Mouse (Mus musculus) liver, embryonic 13.5 days (tissue): ENCODE data around the gene Hivep3. TPM values are rescaled to one million over a fixed set of nuclear protein-coding genes. Genes with fewer than 3 reads are reported as not detected.

Experiments used
- ATAC-seq: fragments of 200-750 bp; cut with Nextera tagmentation; 2 replicates; pipeline ENCODE4 v1.8.0; 2017; ENCODE audit warnings: low read depth, mild to moderate bottlenecking, moderate number of reproducible peaks, moderate library complexity
- DNase-seq: peaks from one replicate; pipeline ENCODE4 v3.0.0; 2022
- H3K27ac ChIP-seq: fragments of 300-500 bp; sonication (generic); 2 replicates; pipeline ENCODE4 v1.5.1; 2015; ENCODE audit warnings: moderate library complexity, mild to moderate bottlenecking, inconsistent platforms
- H3K27me3 ChIP-seq: fragments of 300-500 bp; sonication (generic); 2 replicates; pipeline ENCODE4 v1.6.1; 2015; ENCODE audit warnings: mild to moderate bottlenecking, inconsistent platforms
- H3K36me3 ChIP-seq: fragments of 300-500 bp; sonication (generic); 2 replicates; pipeline ENCODE4 v1.6.1; 2015; ENCODE audit warnings: mild to moderate bottlenecking, inconsistent platforms
- H3K4me1 ChIP-seq: fragments of 300-500 bp; sonication (generic); replicated peaks from 2 replicates; pipeline ENCODE4 v1.6.1; 2015; ENCODE audit warnings: inconsistent platforms
- H3K4me2 ChIP-seq: fragments of 300-500 bp; sonication (generic); 2 replicates; pipeline ENCODE4 v1.6.1; 2015; ENCODE audit warnings: inconsistent platforms, mild to moderate bottlenecking, moderate library complexity
- H3K4me3 ChIP-seq: fragments of 300-500 bp; sonication (generic); replicated peaks from 2 replicates; pipeline ENCODE4 v1.5.1; 2015; ENCODE audit warnings: mild to moderate bottlenecking, inconsistent platforms
- H3K9ac ChIP-seq: fragments of 300-500 bp; sonication (generic); 2 replicates; pipeline ENCODE4 v1.6.1; 2015; ENCODE audit warnings: mild to moderate bottlenecking, inconsistent platforms
- H3K9me3 ChIP-seq: fragments of 300-500 bp; sonication (generic); replicated peaks from 2 replicates; pipeline ENCODE4 v1.6.1; 2016; ENCODE audit warnings: inconsistent platforms
- WGBS: fragments of 180-500 bp; shearing (Covaris S2); methylation state at CpG from one replicate; pipeline ENCODE4 v1.1.7; 2015; ENCODE audit not compliant: insufficient replicate concordance; 5-methylcytosine and 5-hydroxymethylcytosine counted together
- polyA plus RNA-seq: library from polyadenylated mRNA; unstranded; fragments of >200 nt; fragmentation: Nextera tagmentation; extraction: Ambion mirVana; gene quantifications from 2 replicates; pipeline ENCODE4 v1.2.1, GENCODE M21; 2015

Gene Hivep3
- polyA plus RNA-seq, 1 experiment from 2014 or later, result 2.1 TPM

DNA sequence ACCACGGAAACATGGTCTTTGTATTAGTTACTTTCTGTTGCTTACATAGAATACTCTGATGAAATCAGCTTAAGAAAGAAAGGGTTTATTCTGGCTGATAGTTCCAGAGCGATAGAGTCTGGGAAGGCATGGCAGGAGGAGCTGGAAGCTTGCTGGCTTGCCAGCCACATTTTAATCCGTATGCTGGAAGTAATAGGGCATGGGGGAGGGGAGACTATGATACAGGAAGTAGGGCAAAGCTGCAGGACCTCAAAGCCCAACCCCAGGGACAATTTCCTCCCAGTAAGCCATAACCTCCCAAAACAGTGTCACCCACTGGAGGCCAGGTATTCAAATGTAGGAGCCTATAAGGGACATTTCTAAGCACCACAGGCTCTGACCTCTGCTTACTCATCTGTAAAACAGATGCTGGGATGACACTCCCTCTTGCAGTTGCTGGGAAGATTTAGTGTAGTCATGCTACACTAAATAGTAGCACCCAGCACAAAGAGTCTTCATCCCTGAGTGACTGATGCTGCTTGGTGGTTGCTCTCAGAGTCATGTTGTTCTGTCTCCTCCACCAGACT is 112.1 kb downstream of the Hivep3 start:
- ATAC-seq, result no peak
- WGBS, result 57% methylated on average over 3 of the region's 3 CpGs
- no peaks in the 10 kb centered on the region for H3K4me1 ChIP-seq

DNA sequence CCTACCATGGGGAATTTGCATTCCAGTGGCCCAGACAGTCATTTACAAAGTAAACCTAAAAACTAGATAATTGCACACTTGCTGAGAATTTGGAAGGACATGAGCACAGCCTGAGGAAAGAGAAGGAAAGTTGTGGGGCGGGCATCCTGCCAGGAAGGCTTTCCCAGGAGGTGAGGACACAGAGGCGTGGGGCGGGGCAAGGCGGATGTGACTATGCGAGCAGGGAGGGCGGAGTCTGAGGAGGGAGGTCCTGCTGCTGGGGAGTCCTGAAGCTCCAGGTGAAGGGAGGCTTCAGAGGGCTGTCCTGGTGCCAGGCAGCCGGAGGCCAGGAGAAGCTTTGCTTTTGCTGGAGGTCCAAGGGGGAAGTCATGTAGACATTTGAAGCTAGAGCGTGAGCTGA is 118.9 kb downstream of the Hivep3 start:
- ATAC-seq, result no peak
- DNase-seq, result no peak
- Histone ChIP-seq H3K27ac (no peak overlapping the region), H3K4me3 (no peak overlapping the region), H3K4me2 (no peak overlapping the region), H3K9ac (no peak overlapping the region), H3K4me1 (no peaks in the 10 kb centered on the region), H3K9me3 (no peaks in the 10 kb centered on the region), H3K27me3 (no peaks in the 10 kb centered on the region), H3K36me3 (no peaks in the 10 kb centered on the region)
- 46% methylated on average over 8 of the region's 8 CpGs for WGBS

More for the DNA sequence above, 112.1 kb downstream of the Hivep3 start:
- H3K36me3 ChIP-seq, result no peaks in the 10 kb centered on the region
- H3K9me3 ChIP-seq, result no peaks in the 10 kb centered on the region
- H3K27me3 ChIP-seq, result no peaks in the 10 kb centered on the region
- H3K9ac ChIP-seq, result no peak overlapping the region
- H3K4me2 ChIP-seq, result no peak overlapping the region
- no peak overlapping the region for H3K27ac ChIP-seq
- no peak for DNase-seq
- no peak overlapping the region for H3K4me3 ChIP-seq

DNA sequence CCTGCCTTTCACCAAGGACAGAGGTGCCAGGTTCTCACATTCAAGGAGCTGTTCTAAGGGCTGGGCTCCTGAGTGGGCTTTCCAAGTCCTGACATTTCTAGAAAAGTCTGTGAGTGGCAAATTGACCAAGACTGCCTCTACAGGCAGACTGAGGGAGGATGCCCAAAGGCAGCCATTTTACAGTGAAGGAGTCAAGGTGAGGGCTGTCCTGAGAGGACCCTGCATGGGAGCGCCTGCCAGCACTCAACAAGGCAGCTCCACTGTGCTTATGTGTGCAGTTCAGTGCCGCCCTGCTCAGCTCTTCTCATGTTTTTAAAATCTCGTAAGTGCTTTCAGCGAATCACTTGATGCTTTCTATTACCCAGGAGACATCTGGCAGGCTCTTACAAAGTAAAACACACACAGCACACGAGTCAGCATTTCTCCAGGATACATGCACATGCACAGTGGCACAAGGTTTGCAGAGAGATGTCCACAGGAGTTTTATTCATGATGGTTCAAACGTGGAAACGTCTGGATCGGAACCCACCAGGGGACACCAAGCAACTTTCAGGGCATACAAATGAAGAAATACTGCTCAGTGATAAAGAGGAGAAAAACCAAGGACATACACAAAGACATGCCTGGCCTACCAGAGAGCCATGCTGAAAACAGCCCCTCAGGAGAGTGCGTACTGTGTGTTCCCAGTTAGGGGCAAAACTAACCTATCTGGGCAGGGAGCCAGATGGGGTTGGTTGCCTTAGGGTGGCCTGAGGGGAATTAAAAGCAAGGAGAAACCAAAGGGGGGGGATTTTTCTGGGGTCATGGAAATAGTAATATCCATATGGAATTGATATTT is 120.9 kb downstream of the Hivep3 start:
- no peaks in the 10 kb centered on the region for H3K27me3 ChIP-seq
- H3K4me2 ChIP-seq, result no peak overlapping the region
- H3K4me3 ChIP-seq, result no peak overlapping the region
- H3K27ac ChIP-seq, result no peak overlapping the region
- H3K4me1 ChIP-seq, result no peaks in the 10 kb centered on the region
- H3K9ac ChIP-seq, result no peak overlapping the region
- WGBS, result 67% methylated on average over 9 of the region's 9 CpGs
- no peaks in the 10 kb centered on the region for H3K9me3 ChIP-seq
- no peak for ATAC-seq
- no peaks in the 10 kb centered on the region for H3K36me3 ChIP-seq
- DNase-seq, result no peak

DNA sequence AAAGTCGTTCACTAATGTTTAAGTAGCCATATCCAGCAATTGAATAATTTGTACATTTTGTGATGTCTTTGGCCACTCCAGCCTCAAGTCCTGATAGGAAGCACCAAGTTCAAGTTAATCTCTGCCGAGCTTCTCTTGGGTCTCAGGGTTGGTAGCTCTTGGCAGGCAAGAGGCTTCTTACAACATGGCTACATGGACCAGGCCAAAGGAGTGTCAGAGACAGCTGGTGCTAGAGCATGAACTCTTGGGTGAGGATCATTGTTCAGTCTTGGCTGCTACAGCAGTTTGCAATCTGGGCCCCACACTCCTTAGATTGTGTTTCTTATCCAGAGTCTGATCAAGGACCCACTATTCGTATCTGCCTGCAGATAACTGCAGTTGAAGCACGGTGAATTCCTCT is 125.9 kb downstream of the Hivep3 start:
- Histone ChIP-seq H3K9ac (no peak overlapping the region), H3K36me3 (no peaks in the 10 kb centered on the region), H3K4me3 (no peak overlapping the region), H3K4me1 (no peaks in the 10 kb centered on the region), H3K27me3 (no peaks in the 10 kb centered on the region), H3K27ac (no peak overlapping the region), H3K9me3 (no peaks in the 10 kb centered on the region), H3K4me2 (no peak overlapping the region)
- WGBS, result 45% methylated on average over 4 of the region's 4 CpGs
- DNase-seq (no peak), ATAC-seq (no peak)

DNA sequence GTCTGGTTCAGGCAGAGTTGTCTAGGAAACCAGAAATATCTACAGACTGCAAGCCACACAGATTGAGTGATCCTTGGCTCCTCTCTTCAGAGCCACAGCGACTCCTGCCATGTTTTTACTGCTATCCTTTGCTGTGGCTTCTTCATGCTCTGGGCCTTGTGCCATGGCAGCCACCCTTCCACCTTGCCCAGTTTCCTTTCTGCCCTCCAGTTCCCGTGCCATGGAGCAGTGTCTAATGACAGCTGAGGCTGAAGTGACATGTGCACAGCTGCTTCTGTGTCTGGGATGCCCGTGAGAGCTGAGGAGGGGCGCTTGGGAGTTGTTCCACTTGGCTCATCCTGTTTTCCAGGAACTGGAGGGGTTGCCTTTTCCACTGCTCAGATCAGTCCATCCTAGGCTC is 127.4 kb downstream of the Hivep3 start:
- H3K9ac ChIP-seq, result no peak overlapping the region
- ATAC-seq (no peak), DNase-seq (no peak)
- H3K4me1 ChIP-seq, result no peaks in the 10 kb centered on the region
- 50% methylated on average over 4 of the region's 4 CpGs for WGBS
- no peak overlapping the region for H3K27ac ChIP-seq
- H3K27me3 ChIP-seq, result no peaks in the 10 kb centered on the region
- H3K4me3 ChIP-seq, result no peak overlapping the region
- no peaks in the 10 kb centered on the region for H3K9me3 ChIP-seq
- no peaks in the 10 kb centered on the region for H3K36me3 ChIP-seq
- H3K4me2 ChIP-seq, result no peak overlapping the region

DNA sequence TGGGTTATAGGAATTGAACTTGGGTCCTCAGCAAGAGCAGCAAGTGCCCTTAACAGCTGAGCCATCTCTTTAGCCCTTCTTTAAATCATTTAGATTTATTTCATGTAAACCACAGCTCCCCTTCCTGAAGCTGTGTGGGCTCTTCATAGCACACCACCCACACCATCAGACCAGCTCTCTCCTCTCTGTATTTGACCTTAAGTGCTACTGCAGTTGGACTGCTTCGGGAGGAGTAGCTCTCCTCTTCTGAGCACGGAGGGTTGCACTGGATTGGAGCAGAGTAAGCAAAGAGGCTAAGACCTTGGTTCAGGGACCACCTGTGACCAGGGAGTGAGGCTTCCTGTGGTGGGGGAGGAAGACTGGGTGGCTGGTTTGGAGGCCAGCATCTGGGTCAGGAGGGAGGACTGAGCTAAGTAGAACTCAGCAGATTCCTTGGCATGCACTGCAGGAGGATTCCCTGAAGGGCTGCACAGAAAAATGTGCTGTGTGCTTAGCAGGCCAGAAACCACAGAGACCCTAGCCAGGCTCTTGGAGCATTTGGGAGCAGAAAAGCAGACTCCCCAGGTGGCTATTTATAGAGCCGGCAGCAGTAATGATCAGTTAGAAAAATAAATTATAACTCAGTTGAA is 132.4 kb downstream of the Hivep3 start:
- H3K4me2 ChIP-seq, result no peak overlapping the region
- H3K27ac ChIP-seq, result no peak overlapping the region
- ATAC-seq (no peak), DNase-seq (no peak)
- H3K4me3 ChIP-seq, result no peak overlapping the region
- no peaks in the 10 kb centered on the region for H3K9me3 ChIP-seq
- 61% methylated on average over 3 of the region's 3 CpGs for WGBS
- no peaks in the 10 kb centered on the region for H3K36me3 ChIP-seq
- H3K9ac ChIP-seq, result no peak overlapping the region
- no peaks in the 10 kb centered on the region for H3K27me3 ChIP-seq
- H3K4me1 ChIP-seq, result no peaks in the 10 kb centered on the region

DNA sequence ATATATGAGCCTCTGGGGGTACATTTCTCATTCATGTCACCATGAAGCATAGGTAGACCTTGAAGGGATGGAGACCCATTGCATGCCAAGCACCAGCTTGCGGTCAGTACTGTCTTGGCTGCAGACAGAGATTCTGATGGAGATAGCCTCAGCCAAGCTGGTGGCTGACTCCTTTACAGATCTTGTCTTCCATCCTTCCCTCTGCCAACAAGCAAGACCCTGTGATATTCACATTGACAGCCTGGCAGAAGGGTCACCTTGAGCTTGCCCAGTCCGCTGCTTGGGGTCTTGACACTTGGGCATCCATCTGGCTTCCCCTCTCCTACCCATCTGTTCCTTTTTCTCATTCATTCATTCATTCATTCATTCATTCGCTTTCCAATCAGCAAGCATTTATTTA is 133.5 kb downstream of the Hivep3 start:
- Histone ChIP-seq H3K4me1 (no peaks in the 10 kb centered on the region), H3K36me3 (no peaks in the 10 kb centered on the region), H3K27ac (no peak overlapping the region), H3K4me3 (no peak overlapping the region), H3K9me3 (no peaks in the 10 kb centered on the region), H3K4me2 (no peak overlapping the region), H3K9ac (no peak overlapping the region), H3K27me3 (no peaks in the 10 kb centered on the region)
- no peak for ATAC-seq
- 74% methylated on average over 3 of the region's 3 CpGs for WGBS
- DNase-seq, result no peak

DNA sequence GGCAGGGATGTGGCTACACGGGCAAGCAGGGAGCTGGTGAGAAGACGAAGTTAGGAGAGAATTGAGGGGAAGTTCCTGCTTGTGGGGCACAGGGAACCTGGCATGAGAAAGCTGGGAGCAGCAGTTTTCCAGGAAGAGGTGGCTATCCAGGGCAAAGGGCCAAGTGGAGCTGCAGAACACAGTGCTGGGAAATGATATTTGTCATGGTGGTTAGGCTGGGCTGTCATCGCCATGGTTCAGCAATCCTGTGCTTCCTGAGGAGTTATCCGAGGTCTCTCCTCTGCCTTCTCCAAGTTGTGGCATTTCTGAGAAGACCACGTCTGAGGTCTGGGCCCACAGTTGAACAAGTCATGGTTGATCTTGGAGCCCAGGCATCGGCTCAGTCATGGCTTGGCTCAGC is 136.8 kb downstream of the Hivep3 start:
- Histone ChIP-seq H3K4me1 (no peaks in the 10 kb centered on the region), H3K27me3 (no peaks in the 10 kb centered on the region), H3K4me3 (no peak overlapping the region), H3K9me3 (no peaks in the 10 kb centered on the region), H3K4me2 (no peak overlapping the region), H3K9ac (no peak overlapping the region), H3K36me3 (no peaks in the 10 kb centered on the region), H3K27ac (no peak overlapping the region)
- DNase-seq, result no peak
- WGBS, result 45% methylated on average over 6 of the region's 6 CpGs
- no peak for ATAC-seq

DNA sequence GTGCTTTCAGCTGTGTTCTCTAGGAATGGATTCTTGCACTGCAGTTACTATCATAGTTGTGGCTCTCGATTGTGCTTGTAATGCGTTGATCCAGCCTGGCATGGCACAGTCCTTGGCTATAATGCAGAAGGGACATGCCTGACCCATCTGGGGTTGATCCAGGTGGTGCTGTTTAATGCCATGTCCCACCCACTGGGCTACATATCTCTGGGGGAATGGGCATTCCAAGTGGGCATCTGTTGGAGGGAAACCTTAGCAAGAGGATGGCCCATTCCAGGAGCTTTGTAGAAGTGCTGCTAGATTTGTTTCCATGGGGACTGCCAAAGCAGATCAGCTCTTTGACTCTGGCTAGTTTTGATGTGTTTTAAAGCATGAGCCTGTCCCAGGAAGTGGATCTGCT is 137.9 kb downstream of the Hivep3 start:
- no peak for DNase-seq
- H3K4me2 ChIP-seq, result no peak overlapping the region
- no peak overlapping the region for H3K27ac ChIP-seq
- no peak for ATAC-seq
- WGBS, result 74% methylated on average over 2 of the region's 2 CpGs
- H3K36me3 ChIP-seq, result no peaks in the 10 kb centered on the region
- H3K9ac ChIP-seq, result no peak overlapping the region
- no peak overlapping the region for H3K4me3 ChIP-seq
- no peaks in the 10 kb centered on the region for H3K9me3 ChIP-seq
- no peaks in the 10 kb centered on the region for H3K4me1 ChIP-seq
- no peaks in the 10 kb centered on the region for H3K27me3 ChIP-seq

DNA sequence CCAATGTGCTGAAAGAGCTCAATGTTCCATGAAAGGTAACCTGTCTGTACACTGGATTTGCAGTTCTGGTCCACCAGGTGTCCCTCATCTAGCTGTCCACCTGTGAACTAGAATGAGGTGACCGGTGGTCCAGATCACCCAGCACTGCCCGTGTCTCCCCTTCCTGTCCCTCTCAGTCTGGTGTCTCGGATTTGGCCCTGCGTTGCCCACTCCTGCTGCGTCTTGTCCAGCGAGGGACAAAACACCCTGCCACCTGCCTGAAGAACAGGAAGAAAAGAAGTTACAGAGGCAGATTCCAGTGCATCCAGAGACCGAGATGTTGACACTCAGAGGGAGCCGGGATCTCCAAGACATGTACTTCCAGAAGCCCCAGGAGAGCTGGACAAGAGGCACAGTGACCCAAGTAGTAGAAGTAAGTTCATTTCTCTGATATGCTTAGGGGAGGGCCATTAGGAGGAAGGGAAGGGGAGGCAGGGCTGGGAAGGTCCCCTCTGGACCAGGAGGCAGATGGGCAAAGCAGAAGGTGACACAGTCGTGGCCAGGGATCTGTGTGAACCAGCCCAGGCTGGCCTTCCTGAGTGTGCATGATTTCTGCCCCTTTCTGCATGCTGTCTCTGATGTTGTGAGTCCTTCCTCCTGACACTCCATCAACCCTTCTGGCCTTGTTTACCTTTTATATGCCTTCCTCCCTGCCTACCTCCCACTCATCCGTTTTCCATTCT is 138.4 kb downstream of the Hivep3 start:
- 65% methylated on average over 10 of the region's 10 CpGs for WGBS
- ATAC-seq (no peak), DNase-seq (no peak)
- no peak overlapping the region for H3K9ac ChIP-seq
- H3K27ac ChIP-seq, result no peak overlapping the region
- no peak overlapping the region for H3K4me3 ChIP-seq
- H3K9me3 ChIP-seq, result no peaks in the 10 kb centered on the region
- no peaks in the 10 kb centered on the region for H3K4me1 ChIP-seq
- H3K27me3 ChIP-seq, result no peaks in the 10 kb centered on the region
- H3K4me2 ChIP-seq, result no peak overlapping the region
- H3K36me3 ChIP-seq, result no peaks in the 10 kb centered on the region

DNA sequence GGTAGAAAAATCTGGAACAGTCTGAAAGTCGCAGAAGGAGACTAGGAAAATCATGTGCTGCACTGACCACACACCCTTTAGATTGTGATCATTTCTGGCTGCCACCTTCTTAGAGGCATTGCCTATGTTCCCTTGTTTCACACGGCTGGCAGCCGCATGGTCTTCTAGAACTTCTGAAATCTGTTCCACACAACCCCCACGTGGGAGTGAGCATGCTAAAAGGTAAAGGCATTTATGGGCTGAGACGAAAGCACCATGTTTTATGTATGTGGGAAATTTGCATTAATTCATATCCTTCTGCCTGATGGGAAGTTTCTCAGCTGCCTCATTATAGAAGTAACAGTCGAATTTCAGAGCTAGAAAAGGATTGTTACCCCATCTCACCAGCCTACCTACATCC is 140.4 kb downstream of the Hivep3 start:
- H3K4me3 ChIP-seq, result no peak overlapping the region
- H3K4me1 ChIP-seq, result no peaks in the 10 kb centered on the region
- no peaks in the 10 kb centered on the region for H3K27me3 ChIP-seq
- no peak overlapping the region for H3K4me2 ChIP-seq
- no peak for DNase-seq
- H3K36me3 ChIP-seq, result no peaks in the 10 kb centered on the region
- no peak for ATAC-seq
- no peak overlapping the region for H3K9ac ChIP-seq
- no peaks in the 10 kb centered on the region for H3K9me3 ChIP-seq
- H3K27ac ChIP-seq, result no peak overlapping the region
- WGBS, result 55% methylated on average over 6 of the region's 6 CpGs
